Mouse (Mus musculus) retina, postnatal 7 days (tissue): ENCODE measurements around the gene Pgghg.

ENCODE experiments used
- DNase-seq: peaks from one replicate; pipeline ENCODE4 v3.0.0-alpha.2; 2012; ENCODE audit warnings: low read depth, low spot score

Pgghg gene

DNA sequence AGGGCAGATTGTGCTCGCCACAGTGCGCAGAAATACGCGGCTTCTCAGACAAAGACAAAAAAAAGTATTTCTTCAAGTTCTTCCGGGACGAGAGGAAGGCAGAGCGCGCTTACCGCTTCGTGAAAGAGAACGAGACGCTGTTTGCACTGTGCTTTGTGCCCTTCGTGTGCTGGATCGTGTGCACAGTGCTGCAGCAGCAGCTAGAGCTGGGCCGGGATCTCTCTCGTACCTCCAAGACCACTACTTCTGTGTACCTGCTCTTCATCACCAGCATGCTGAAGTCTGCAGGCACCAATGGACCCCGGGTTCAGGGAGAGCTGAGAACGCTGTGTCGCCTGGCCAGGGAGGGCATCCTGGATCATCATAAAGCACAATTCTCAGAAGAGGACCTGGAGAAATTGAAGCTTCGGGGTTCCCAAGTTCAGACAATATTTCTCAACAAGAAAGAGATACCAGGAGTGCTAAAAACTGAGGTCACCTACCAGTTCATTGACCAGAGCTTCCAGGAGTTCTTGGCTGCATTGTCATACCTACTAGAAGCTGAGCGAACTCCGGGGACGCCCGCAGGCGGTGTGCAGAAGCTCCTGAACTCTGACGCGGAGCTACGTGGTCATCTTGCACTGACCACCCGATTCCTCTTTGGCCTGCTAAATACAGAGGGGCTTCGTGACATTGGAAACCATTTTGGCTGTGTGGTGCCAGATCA is 18.0 kb upstream of the Pgghg start:
- DNase-seq: no peak

DNA sequence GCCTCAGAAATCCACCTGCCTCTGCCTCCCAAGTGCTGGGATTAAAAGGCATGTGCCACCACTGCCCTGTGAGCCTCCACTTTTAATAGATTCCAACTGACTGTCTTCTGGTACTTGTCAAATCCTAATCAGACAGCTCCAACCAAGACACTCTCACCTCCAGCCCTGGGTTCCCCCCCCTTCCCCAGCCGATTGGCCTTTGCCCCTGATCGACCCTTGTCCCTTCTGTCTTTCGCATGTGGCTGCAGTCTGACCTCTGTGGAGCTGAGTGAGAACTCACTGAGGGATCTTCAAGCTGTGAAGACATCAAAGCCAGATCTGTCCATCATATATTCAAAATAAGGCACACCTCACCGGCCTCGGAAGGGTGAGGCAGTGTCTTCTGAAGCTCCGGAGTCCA is 14.0 kb upstream of the Pgghg start:
- DNase-seq: no peak

DNA sequence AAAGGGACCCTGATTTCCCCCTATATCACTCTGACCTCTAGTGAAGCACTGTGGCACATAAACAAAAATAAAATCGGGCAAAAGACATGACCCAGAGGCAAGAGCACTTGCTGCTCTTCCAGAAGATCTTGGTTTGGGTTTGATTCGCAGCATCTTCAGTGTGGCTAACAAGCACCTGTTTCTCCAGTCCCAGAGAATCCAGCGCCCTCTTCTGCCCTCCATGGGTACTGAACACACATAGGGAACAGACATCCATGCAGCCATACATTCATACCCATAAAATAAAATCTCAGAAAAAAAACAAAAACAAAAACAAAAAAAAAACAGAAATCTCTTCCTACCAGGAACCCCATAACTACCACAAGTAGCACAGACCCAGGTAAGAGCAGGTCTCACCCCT is 2.8 kb upstream of the Pgghg start:
- no peak for DNase-seq

DNA sequence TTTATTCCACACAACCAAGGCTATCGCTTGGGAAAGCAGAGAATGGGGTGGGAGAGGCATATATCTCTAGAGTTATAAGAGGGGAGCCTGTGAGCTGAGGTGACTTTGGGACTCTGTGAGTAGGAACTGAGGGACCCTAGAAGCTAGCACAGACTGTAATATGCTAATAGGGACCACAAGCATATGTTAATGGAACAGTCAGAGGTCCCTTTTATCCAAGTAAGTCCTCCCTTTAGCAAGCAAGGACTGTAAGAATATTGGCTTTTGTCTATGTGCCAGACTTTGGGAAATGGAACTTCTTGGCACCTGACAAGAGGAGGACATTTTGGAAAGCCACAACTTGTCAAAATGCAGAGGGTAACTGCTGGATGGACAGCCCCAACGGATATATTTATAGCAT is 2.3 kb upstream of the Pgghg start:
- DNase-seq: no peak

DNA sequence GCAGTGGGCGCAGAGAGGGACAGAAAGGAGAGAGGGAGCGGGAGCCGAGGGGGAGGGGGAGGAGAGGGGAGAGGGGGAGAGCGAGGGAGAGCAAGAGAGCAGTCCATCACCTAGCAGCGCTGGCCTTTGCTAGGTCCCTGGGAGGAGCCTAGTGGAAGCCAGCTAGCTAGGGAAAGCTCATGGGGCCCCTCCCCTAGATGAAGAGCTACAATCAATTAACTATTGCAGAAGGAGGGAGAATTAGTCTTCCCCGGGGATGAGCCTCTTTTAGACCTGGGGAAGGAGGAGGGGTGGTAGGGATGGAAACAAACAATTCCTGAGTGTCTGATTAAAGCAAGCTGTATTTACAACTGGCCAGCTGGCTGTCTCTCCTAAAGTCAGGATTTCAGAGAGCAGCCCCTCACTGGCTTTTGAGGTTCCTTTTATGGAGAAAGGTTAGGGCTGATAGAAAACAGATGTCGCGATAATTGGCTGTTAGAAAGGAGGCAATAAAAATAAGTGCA is 1.5 kb upstream of the Pgghg start:
- DNase-seq: no peak

DNA sequence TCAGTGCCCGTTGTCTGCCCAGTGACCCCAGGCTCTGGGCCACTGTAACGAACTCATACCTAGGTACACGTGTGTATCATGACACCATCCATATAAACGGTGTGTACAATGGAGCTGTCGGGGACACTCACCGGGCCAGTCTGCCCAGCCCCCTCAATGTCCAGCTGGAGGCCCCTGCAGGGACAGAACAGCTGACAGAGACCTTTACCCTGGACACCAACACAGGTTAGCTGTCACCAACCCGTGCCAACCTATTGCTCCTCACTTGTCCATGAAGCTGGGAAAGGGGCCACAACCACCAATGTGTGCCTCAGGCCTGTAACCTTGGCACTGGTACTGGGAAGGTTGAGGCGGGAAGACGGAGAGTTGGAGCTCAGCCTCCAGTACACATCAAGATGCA is 1.1 kb downstream of the Pgghg start:
- DNase-seq: no peak

DNA sequence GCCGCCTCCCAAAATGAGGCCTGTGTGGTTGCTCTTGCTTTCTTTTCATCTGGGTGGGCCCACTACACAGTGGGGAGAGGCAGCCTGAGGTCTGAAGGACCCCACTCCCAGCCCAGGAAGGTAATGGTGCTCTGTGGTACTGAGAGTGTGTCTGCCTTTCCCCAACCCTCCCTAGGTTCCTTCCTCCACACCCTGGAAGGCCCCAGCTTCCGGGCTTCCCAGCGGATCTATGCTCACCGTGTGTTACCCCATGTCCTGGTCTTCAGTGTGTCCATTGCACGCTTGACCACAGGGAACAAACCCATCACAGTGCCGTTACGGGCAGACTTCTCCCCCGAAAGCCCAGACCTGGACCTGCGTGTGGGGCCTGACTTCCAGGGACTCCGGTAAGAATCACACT is 1.6 kb downstream of the Pgghg start:
- DNase-seq: no peak

DNA sequence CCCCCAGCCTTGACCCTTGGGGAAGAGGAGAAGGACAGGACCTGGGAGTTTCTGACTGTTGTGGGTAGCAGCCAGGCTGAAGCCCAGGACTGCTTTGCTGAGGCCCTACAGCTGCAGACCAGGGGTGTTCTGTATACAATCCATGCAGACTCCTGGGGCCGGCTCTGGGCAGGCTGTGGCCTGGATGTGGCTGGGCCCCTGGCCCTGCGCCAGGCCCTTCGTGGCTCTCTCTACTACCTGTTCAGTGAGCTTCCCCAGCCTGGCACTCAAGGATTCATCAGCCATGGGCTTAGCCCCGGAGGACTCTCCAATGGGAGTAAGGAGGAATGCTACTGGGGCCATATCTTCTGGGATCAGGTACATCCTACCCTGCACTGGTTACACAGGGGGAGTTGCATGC is 2.2 kb downstream of the Pgghg start:
- no peak for DNase-seq

DNA sequence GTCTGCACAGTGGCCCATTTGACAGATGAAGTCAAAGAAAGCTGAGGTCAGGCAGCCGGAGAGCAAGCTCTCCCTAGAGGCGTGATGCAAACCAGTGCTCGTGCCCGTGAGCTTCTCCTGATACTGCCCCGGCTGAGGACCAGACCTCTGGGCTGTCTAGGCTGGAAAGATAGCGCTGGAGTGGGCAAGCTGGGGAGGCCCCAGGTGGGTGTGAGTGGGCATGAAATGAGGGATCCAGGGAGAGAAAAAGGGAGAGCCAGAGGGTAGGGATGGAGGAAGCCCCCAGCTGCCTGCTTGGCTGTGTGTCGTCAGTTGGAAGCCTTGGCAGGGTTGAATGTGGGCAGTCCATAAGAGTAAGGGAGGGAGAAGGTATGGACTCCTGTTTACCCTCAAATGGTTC is 3.0 kb downstream of the Pgghg start:
- no peak for DNase-seq

DNA sequence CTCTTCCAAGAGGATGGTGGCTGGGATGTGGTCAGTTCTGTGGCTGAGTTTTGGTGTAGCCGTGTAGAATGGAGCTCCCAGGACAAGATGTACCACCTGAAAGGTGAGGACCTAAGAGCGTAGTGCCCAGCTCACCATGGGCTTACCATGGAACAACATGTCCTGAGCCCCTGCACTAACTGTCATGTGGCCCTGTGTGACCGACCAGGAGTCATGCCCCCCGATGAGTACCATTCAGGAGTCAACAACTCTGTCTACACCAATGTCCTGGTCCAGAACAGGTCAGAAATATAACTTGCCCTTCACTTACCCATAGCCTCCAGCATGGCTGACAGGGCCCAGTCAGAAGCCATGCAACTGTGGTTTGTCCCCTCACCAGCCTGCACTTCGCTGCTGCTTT is 4.1 kb downstream of the Pgghg start:
- no peak for DNase-seq

DNA sequence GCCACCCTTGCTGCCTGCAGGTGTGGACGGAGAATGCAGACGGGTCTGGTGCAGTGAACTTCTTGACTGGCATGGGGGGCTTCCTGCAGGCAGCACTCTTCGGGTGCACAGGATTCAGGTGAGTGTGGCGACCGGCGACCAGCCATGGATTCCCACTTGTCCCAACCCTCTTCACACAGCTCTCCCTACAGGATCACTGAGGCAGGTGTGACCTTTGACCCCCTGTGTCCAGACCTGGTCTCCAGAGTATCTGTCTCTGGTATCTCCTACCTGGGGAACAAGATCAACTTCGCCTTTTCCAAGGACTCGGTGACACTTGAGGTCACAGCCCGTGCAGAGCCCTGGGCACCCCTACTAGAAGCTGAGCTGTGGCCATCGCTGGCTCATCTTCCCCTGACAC is 5.1 kb downstream of the Pgghg start:
- no peak for DNase-seq

DNA sequence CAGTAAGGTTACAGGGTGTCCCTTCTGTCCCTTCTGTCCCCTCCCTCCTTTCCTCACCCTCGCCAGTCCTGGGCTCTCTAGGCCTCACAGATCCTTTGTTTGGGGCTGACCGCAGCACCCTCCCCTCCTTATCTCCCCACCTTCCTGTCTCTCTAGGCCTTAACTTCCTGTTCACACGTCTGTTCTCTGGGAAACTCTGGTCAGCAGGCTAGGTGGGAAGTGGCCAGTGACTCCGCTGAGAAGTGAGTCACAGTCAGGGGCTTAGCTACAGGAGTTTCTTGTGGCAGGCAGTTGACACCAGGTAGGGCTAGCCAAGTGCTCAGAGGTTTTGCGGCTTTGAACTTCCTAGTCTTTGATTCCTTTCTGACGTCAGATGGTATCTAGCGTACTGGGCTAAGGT is 5.8 kb downstream of the Pgghg start:
- DNase-seq: no peak

DNA sequence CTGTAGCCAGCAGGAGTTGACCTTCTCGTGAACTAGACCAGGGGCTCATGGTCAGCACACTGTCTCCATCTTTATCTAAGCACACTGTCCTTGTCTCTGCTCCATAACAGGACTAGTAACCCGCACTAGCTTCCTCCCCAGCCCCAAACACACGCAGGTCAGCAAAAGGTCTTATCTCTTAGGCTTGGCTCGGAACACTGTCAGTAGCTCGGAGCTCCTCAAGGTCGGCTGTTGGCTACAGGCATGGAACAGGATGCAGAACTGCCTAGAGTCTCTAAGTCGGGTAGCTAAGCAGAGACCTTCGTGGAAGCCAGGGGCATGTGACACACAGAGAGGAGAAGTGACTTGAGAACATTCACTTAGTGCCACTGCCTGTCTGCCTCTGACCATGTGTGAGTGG is 7.0 kb downstream of the Pgghg start:
- DNase-seq: no peak

DNA sequence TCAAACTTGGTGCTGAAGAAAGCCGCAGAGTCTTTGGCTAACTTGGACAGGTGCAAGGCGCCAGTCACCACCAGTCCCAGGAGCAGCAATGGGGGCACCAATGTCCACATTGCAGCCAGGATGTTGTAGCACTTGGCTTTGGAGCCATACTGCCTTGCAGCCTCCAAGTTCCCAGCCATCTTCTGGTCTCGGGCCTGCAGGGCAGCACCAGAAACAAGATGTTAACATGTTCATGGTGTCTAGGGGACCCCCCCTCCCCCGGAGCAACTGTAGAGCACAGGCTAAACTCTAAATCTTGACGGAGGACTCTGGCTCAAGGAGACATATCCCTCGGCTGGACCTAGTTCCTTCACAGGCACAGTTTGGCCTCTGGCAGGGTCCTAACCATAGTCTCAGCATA is 8.1 kb downstream of the Pgghg start:
- no peak for DNase-seq

DNA sequence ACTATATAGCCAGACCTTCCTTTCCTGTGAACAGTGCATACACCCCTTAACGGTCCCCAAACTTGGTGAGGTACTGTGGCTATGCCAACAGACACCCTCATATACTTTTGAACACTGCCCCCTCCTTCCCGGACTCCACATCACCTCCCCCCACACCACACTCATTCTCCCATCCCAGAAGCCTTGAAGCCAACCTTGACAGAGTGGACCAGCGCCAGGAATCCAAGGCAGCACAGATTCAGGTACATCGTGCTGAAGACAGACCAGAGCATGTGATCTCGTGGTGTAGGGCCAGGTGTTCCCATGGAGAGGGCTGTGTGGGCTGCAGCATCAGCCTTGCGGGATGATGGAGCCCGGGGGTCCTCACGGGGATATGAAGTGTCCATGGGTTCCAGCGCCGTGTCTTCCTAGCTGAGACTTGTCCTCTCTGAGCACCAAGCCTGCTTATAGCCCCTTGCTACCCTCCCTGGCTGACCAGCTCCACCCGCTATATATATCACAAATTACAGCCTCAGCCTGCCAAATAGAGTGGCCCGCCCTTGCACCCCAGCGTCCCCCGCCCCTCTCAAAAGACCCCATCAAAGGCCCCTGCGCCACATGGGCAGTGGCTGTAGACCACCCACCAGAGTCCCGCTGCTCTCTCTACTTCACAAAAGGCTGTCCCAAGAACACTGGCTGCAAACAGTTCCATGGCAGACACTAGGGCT is 8.8 kb downstream of the Pgghg start, which contains the start of gene Ifitm5:
Ifitm5 (minus strand) TSS at position 468 of the 707 bp plus-strand sequence.
- DNase-seq: no peak

DNA sequence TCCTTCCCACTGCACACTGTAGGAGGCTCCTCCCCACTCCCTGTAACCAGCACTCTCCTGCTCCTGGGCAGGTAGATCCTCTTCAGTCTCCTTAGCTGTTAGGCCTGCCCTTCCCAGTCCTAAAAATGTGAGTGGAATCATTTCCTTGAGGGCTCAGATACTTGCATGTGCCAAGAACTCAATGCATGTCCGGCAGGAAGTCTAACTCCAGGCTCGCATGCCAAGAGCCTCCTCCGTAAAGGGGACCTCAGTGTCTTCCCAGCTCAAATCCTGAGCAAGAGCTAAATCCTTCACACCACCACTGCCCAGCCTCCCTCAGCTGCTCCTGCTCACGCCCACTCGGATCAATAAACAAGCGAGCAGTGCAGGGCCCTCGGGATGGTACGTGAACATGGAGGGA is 9.9 kb downstream of the Pgghg start:
- no peak for DNase-seq

DNA sequence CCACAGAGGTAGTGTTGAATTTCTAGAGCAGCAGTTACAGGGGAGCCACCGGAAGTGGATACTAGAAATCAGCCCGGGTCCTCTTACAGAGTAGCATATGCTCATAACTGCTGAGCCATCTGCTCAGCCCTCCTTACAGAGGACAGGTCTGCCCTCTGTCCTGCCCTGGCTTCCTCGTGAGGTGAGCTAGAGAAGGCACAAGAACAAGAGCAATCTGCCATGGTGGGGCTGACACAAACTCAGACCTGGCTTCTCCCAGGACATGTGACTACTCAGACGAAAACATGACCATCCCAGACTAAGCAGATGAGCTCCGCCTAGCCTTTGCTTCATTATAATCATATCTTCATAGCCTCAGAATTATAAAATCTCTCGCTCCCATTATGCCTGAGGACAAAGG is 10.6 kb downstream of the Pgghg start:
- DNase-seq: no peak

DNA sequence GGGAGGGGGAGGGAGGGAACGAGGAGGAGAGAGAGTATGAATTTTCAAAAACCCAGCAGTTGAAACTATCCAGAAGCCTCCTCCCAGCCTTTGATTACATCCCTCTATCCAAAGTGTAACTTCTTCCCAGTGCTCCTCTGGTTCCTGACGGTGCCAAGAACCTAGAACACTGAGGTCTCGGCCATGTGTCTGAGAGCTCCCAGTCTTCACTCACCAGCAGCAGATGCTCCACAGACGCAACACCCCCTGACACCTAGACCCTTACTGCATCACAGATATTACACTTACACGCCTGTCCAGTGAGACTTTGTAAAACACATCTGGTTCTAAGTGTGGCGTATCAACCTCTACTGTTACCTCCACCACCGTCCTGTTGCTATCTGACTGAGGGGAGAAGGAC is 11.2 kb downstream of the Pgghg start:
- no peak for DNase-seq

DNA sequence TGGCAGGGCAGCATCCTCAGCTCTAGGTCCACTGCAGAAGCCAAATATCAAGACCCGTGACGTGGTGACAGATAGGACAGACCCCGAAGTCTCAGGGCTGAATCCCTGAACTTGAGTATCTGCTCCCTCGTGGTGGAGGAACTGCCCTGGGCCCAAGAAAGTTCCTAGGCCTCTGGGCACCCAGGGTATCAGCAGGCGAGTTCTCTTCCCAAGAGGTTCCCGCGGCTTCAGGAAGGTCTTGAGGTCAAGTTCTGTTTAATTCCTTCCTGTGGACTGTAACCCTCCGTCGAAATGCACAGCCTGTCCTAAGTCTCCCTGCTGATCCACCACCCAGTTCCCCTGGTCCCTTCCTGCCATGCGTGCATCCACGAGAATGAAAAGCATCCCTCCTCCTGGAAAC is 11.9 kb downstream of the Pgghg start:
- no peak for DNase-seq

DNA sequence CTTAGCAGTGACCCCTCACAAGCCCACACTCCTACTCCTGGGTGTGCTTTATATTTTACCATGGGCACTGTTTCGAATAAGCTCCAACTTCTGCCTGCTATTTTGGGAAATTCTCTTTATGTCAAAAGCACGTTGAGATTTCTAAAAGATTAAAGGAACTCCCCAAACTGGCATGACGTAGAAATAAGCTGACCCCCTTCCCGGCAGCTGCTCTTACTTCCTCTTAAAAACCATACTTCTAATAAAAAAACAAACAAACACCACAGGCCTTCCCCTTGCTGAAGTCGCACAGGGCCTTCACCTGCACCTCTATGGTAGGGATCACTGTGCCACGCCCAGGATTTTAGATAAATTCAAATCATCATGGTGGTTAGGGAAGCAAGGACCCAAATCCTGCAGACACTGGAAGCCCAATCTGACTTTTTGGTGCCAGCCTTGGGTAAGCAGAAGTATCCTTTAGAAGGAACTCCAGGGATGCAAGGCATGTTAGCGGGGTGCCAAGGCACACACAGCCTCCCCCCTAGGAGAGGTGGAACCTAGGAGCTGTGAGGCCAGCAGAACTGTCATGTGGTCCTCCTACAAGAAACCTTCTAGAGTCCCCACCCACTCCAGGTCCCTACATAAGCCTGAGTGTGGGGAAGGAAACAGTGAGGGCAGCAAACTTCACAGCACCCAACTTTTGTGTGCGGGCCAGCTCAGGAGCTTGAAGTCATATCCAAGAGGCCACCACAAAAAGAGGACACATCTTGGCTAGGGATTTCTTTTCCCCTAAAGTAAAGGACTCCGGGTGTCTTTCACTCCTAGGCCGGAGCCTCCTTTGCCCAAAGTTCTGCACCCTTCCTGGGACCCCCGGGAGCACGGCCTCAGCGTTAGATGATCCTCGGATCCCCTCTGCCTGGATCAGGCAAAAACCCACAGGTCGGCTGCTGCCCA is 12.9 kb downstream of the Pgghg start:
- no peak for DNase-seq

DNA sequence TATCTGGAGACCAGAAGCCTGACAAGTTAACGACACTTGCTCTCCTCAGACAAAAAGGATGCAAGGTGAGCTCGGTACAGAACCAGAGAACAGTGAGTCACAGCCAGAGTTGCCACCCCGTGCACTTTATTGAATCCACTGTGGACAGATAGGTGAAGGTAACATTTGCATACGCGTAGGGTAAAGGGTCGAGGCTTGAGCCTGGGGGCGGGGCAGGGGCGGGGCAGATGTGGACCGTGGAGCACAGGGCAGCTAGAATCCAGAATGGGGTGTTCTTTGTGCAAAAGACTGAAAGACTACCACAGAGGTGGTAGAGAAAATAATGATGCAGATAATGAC is 13.5 kb downstream of the Pgghg start:
- no peak for DNase-seq

DNA sequence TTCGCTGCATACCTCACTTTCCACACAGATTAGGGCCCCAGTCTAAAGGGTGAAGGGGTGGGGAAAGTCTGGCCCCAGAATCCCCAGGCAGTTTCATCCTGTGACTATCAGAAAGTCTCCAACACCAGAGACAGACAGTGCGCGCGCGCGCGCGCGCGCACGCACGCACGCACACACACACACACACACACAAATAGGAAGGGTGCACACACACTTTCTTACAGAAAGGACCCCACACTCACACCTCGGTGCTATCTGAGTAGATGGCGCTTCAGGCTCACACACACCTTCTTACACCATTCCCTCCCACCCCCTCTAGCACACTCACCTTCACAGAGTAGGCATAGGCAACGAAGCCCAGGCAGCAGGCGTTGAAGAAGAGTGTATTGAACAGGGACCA is 14.2 kb downstream of the Pgghg start:
- no peak for DNase-seq
